Mouse (Mus musculus): Measurements from ENCODE around the gene Psat1. TPM values are rescaled to one million over a fixed set of nuclear protein-coding genes. Genes with fewer than 3 reads are reported as not detected.

Gene Psat1
- polyA plus RNA-seq, 1 experiment from 2014 or later, result 105 TPM

- H3K9ac ChIP-seq (ENCODE audit: low read length), result no peak overlapping the region
- no peaks in the 10 kb centered on the region for H3K9me3 ChIP-seq (ENCODE audit: control insufficient read depth, low read length)
- H3K27me3 ChIP-seq (ENCODE audit: control insufficient read depth, insufficient read depth, low read length), result no peaks in the 10 kb centered on the region
- no peaks in the 10 kb centered on the region for H3K4me1 ChIP-seq (ENCODE audit: control insufficient read depth, insufficient read depth, low read length)
- H3K27ac ChIP-seq (ENCODE audit: low read depth, low read length), result no peak overlapping the region
- no peak overlapping the region for H3K4me3 ChIP-seq (ENCODE audit: low read depth, low read length)
- ATAC-seq (ENCODE audit: low FRiP score), result no peak
- no peak overlapping the region for H3K4me2 ChIP-seq
- WGBS, result 92% methylated on average over 4 of the region's 4 CpGs
- no peaks in the 10 kb centered on the region for H3K36me3 ChIP-seq (ENCODE audit: control insufficient read depth, insufficient read depth, low read length)
- DNase-seq (ENCODE audit: low spot score, missing footprints), result no peak
Observed at GRCm38 (mm10) chr19:15888466-15888865, 58.7 kb downstream of the Psat1 start.

GRCm38 (mm10) chr19:15882705-15883426 lies 64.3 kb downstream of the Psat1 start:
- H3K27me3 ChIP-seq (ENCODE audit: control insufficient read depth, insufficient read depth, low read length), result no peaks in the 10 kb centered on the region
- no peak overlapping the region for H3K9ac ChIP-seq (ENCODE audit: low read length)
- ATAC-seq (ENCODE audit: low FRiP score) (no peak), DNase-seq (ENCODE audit: low spot score, missing footprints) (peak; percentile 76)
- no peak overlapping the region for H3K27ac ChIP-seq (ENCODE audit: low read depth, low read length)
- H3K36me3 ChIP-seq (ENCODE audit: control insufficient read depth, insufficient read depth, low read length), result no peaks in the 10 kb centered on the region
- 77% methylated on average over 11 of the region's 11 CpGs for WGBS
- no peak overlapping the region for H3K4me3 ChIP-seq (ENCODE audit: low read depth, low read length)
- H3K4me1 ChIP-seq (ENCODE audit: control insufficient read depth, insufficient read depth, low read length), result no peaks in the 10 kb centered on the region
- H3K4me2 ChIP-seq, result no peak overlapping the region
- no peaks in the 10 kb centered on the region for H3K9me3 ChIP-seq (ENCODE audit: control insufficient read depth, low read length)

GRCm38 (mm10) chr19:15880731-15881130 lies 66.4 kb downstream of the Psat1 start:
- Histone ChIP-seq H3K36me3 (ENCODE audit: control insufficient read depth, insufficient read depth, low read length) (no peaks in the 10 kb centered on the region), H3K4me3 (ENCODE audit: low read depth, low read length) (no peak overlapping the region), H3K27me3 (ENCODE audit: control insufficient read depth, insufficient read depth, low read length) (no peaks in the 10 kb centered on the region), H3K4me2 (no peak overlapping the region), H3K9me3 (ENCODE audit: control insufficient read depth, low read length) (no peaks in the 10 kb centered on the region), H3K27ac (ENCODE audit: low read depth, low read length) (no peak overlapping the region), H3K9ac (ENCODE audit: low read length) (no peak overlapping the region), H3K4me1 (ENCODE audit: control insufficient read depth, insufficient read depth, low read length) (no peaks in the 10 kb centered on the region)
- ATAC-seq (ENCODE audit: low FRiP score) (no peak), DNase-seq (ENCODE audit: low spot score, missing footprints) (no peak)
- 90% methylated on average over 8 of the region's 8 CpGs for WGBS

GRCm38 (mm10) chr19:15879271-15879670 lies 67.9 kb downstream of the Psat1 start:
- Histone ChIP-seq H3K4me1 (ENCODE audit: control insufficient read depth, insufficient read depth, low read length) (no peaks in the 10 kb centered on the region), H3K4me2 (no peak overlapping the region), H3K9ac (ENCODE audit: low read length) (no peak overlapping the region), H3K4me3 (ENCODE audit: low read depth, low read length) (no peak overlapping the region), H3K27ac (ENCODE audit: low read depth, low read length) (no peak overlapping the region), H3K9me3 (ENCODE audit: control insufficient read depth, low read length) (no peaks in the 10 kb centered on the region), H3K36me3 (ENCODE audit: control insufficient read depth, insufficient read depth, low read length) (no peaks in the 10 kb centered on the region), H3K27me3 (ENCODE audit: control insufficient read depth, insufficient read depth, low read length) (no peaks in the 10 kb centered on the region)
- 91% methylated on average over 5 of the region's 5 CpGs for WGBS
- no peak for ATAC-seq (ENCODE audit: low FRiP score)
- no peak for DNase-seq (ENCODE audit: low spot score, missing footprints)

- DNase-seq (ENCODE audit: low spot score, missing footprints), result no peak
- Histone ChIP-seq H3K4me2 (no peak overlapping the region), H3K27me3 (ENCODE audit: control insufficient read depth, insufficient read depth, low read length) (peaks cover 5% of the 10 kb centered on the region; the same call in 1 of the 2 replicates), H3K9me3 (ENCODE audit: control insufficient read depth, low read length) (no peaks in the 10 kb centered on the region), H3K4me3 (ENCODE audit: low read depth, low read length) (no peak overlapping the region), H3K27ac (ENCODE audit: low read depth, low read length) (no peak overlapping the region), H3K36me3 (ENCODE audit: control insufficient read depth, insufficient read depth, low read length) (no peaks in the 10 kb centered on the region), H3K9ac (ENCODE audit: low read length) (no peak overlapping the region), H3K4me1 (ENCODE audit: control insufficient read depth, insufficient read depth, low read length) (peaks cover 3% of the 10 kb centered on the region; the same call in 1 of the 2 replicates)
- ATAC-seq (ENCODE audit: low FRiP score), result peak; percentile 55; the same call in 1 of the 2 replicates
- 29% methylated on average over 7 of the region's 7 CpGs for WGBS
Observed at GRCm38 (mm10) chr19:15868865-15869698, 78.1 kb downstream of the Psat1 start.

GRCm38 (mm10) chr19:15866851-15867250 lies 80.3 kb downstream of the Psat1 start:
- H3K4me3 ChIP-seq (ENCODE audit: low read depth, low read length), result no peak overlapping the region
- no peaks in the 10 kb centered on the region for H3K9me3 ChIP-seq (ENCODE audit: control insufficient read depth, low read length)
- H3K36me3 ChIP-seq (ENCODE audit: control insufficient read depth, insufficient read depth, low read length), result no peaks in the 10 kb centered on the region
- peaks cover 3% of the 10 kb centered on the region; the same call in 1 of the 2 replicates for H3K4me1 ChIP-seq (ENCODE audit: control insufficient read depth, insufficient read depth, low read length)
- H3K27me3 ChIP-seq (ENCODE audit: control insufficient read depth, insufficient read depth, low read length), result peaks cover 10% of the 10 kb centered on the region; the same call in 1 of the 2 replicates
- ATAC-seq (ENCODE audit: low FRiP score) (no peak), DNase-seq (ENCODE audit: low spot score, missing footprints) (no peak)
- H3K9ac ChIP-seq (ENCODE audit: low read length), result no peak overlapping the region
- no peak overlapping the region for H3K27ac ChIP-seq (ENCODE audit: low read depth, low read length)
- H3K4me2 ChIP-seq, result no peak overlapping the region
- 60% methylated on average over 4 of the region's 4 CpGs for whole genome bisulfite sequencing

- Histone ChIP-seq H3K36me3 (ENCODE audit: control insufficient read depth, insufficient read depth, low read length) (no peaks in the 10 kb centered on the region), H3K9ac (ENCODE audit: low read length) (no peak overlapping the region), H3K27me3 (ENCODE audit: control insufficient read depth, insufficient read depth, low read length) (peaks cover 10% of the 10 kb centered on the region; the same call in 1 of the 2 replicates), H3K4me2 (no peak overlapping the region), H3K9me3 (ENCODE audit: control insufficient read depth, low read length) (no peaks in the 10 kb centered on the region), H3K4me3 (ENCODE audit: low read depth, low read length) (no peak overlapping the region), H3K27ac (ENCODE audit: low read depth, low read length) (no peak overlapping the region), H3K4me1 (ENCODE audit: control insufficient read depth, insufficient read depth, low read length) (peaks cover 3% of the 10 kb centered on the region; the same call in 1 of the 2 replicates)
- 41% methylated on average over 1 of the region's 1 CpGs for WGBS
- ATAC-seq (ENCODE audit: low FRiP score), result no peak
- no peak for DNase-seq (ENCODE audit: low spot score, missing footprints)
Observed at GRCm38 (mm10) chr19:15866126-15866525, 81.0 kb downstream of the Psat1 start.

GRCm38 (mm10) chr19:15865431-15865830 lies 81.7 kb downstream of the Psat1 start:
- H3K9ac ChIP-seq (ENCODE audit: low read length), result no peak overlapping the region
- no peak overlapping the region for H3K27ac ChIP-seq (ENCODE audit: low read depth, low read length)
- ATAC-seq (ENCODE audit: low FRiP score) (no peak), DNase-seq (ENCODE audit: low spot score, missing footprints) (no peak)
- H3K9me3 ChIP-seq (ENCODE audit: control insufficient read depth, low read length), result no peaks in the 10 kb centered on the region
- no peaks in the 10 kb centered on the region for H3K36me3 ChIP-seq (ENCODE audit: control insufficient read depth, insufficient read depth, low read length)
- no peak overlapping the region for H3K4me3 ChIP-seq (ENCODE audit: low read depth, low read length)
- peaks cover 10% of the 10 kb centered on the region; the same call in 1 of the 2 replicates for H3K27me3 ChIP-seq (ENCODE audit: control insufficient read depth, insufficient read depth, low read length)
- H3K4me1 ChIP-seq (ENCODE audit: control insufficient read depth, insufficient read depth, low read length), result peaks cover 3% of the 10 kb centered on the region; the same call in 1 of the 2 replicates
- H3K4me2 ChIP-seq, result no peak overlapping the region

- Histone ChIP-seq H3K9me3 (ENCODE audit: control insufficient read depth, low read length) (no peaks in the 10 kb centered on the region), H3K27me3 (ENCODE audit: control insufficient read depth, insufficient read depth, low read length) (peaks cover 10% of the 10 kb centered on the region; the same call in 1 of the 2 replicates), H3K4me1 (ENCODE audit: control insufficient read depth, insufficient read depth, low read length) (peaks cover 3% of the 10 kb centered on the region; the same call in 1 of the 2 replicates), H3K4me2 (no peak overlapping the region), H3K27ac (ENCODE audit: low read depth, low read length) (no peak overlapping the region), H3K9ac (ENCODE audit: low read length) (no peak overlapping the region), H3K36me3 (ENCODE audit: control insufficient read depth, insufficient read depth, low read length) (no peaks in the 10 kb centered on the region), H3K4me3 (ENCODE audit: low read depth, low read length) (no peak overlapping the region)
- DNase-seq (ENCODE audit: low spot score, missing footprints) (peak; percentile 78), ATAC-seq (ENCODE audit: low FRiP score) (no peak)
- WGBS, result 92% methylated on average over 2 of the region's 2 CpGs
Observed at GRCm38 (mm10) chr19:15864129-15864528, 83.0 kb downstream of the Psat1 start.
